Mouse (Mus musculus): ENCODE data around the gene Cdh1. TPM values are rescaled to one million over a fixed set of nuclear protein-coding genes. Genes with fewer than 3 reads are reported as not detected.

The Cdh1 gene
- total RNA-seq, 2 experiments from 2014 or later: 0.20 to 0.48 TPM

DNA sequence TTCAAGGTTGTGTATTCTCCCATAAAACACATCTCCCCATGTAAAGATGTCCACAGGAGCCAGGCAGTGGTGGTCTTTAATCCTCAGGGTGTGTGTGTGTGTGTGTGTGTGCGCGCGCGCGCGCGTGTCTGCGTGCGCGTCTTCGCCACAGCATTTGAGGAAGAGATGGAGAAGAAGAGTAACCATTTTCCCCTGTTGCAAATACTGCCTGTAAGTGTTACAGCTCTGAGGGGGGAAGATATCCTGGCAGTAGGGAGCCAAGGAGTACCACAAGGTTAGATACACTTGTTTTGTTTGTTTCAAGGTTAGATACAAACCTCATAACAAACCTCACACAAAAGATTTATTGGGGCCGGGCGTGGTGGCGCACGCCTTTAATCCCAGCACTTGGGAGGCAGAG is 71.2 kb downstream of the Cdh1 start:
- no peak for DNase-seq

- no peak for DNase-seq
These were observed 71.7 kb downstream of the Cdh1 start for GRCm38 (mm10) chr8:106674894-106675293.

- DNase-seq: peak; percentile 87 to 88
These were observed 80.0 kb downstream of the Cdh1 start, which contains the start of gene Tango6 for GRCm38 (mm10) chr8:106682971-106683668. TSS of gene Tango6 (plus strand) at chr8:106683068.

DNA sequence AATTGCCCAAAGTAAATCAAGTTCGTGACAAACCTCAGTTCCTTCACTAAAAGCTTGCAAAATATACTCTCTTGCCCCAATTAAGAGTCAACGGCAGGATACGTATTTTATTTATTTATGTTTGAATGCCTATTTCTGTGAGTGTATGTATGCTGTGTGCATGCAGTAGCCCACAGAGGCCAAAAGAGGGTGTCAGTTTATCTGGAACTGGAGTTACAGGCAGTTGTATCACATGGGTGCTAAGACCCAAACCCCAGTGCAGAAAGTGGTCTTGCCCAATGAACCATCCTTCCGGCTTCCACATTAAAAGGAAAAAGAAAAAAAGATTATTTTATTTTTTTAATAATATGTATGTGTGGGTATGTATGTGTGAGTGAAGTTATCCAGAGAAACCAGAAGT is 81.2 kb downstream of the Cdh1 start:
- no peak for DNase-seq

DNA sequence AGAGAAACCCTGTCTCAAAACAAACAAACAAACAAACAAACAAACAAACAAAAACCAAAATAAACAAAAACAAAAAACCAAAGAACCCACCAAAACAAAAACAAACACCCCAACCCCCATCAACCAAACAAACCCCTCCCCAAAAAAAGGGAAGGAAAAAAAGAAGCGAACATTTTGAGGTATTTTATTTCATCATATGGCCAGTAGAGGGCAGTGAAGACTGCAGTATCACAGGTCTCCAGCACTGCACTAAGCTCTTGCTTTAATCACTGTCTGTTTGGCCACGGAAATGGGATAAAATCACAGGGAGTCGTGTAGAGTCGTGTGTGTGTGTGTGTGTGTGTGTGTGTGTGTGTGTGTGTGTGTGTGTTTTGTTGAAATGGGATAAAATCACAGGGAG is 84.3 kb downstream of the Cdh1 start:
- DNase-seq: no peak

DNA sequence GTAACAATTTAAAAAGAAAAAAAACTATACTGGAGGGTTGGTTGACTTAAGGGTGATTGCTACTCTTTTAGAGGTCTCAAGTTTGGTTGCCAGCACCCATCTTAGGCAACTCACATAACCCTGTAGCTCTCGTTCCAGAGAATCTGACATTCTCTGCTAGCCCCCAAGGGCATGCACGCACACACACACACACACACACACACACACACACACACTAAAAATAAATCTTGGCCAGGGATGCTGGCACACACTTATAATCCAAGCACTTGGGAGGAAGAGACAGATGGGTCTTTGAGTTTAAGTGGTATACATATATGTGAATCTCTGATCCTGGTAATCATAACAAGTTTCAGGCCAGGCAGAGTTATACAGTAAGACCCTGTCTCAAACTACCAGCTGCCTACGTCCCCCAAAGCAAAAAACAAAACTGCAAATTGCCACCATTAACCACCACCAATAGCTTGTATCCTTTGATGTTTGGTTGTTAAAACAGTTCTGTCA is 94.6 kb downstream of the Cdh1 start:
- no peak for DNase-seq

- peak; percentile 42 to 52 for DNase-seq
These were observed 96.4 kb downstream of the Cdh1 start for GRCm38 (mm10) chr8:106699588-106699987.

DNA sequence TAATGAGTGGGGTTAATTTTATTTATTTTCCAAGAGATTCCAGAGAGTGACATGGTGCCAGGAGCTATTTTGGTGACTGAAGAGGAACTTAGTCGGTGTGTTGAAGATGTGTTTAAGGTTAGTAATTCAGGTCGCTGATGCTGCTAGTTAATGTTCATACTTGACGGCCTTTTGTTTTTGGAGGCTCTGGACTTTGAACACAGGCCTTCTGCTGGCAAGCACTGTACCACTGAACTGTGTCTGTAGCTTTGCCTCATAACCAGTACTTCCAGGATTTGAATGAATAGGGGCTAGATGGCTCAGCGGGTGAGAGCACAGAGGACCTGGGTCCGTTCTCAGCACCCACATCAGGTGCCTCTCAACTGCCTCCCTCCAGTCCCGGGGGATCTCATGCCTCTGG is 97.0 kb downstream of the Cdh1 start:
- DNase-seq: no peak

- DNase-seq: no peak
These were observed 98.2 kb downstream of the Cdh1 start for GRCm38 (mm10) chr8:106701360-106701759.

DNA sequence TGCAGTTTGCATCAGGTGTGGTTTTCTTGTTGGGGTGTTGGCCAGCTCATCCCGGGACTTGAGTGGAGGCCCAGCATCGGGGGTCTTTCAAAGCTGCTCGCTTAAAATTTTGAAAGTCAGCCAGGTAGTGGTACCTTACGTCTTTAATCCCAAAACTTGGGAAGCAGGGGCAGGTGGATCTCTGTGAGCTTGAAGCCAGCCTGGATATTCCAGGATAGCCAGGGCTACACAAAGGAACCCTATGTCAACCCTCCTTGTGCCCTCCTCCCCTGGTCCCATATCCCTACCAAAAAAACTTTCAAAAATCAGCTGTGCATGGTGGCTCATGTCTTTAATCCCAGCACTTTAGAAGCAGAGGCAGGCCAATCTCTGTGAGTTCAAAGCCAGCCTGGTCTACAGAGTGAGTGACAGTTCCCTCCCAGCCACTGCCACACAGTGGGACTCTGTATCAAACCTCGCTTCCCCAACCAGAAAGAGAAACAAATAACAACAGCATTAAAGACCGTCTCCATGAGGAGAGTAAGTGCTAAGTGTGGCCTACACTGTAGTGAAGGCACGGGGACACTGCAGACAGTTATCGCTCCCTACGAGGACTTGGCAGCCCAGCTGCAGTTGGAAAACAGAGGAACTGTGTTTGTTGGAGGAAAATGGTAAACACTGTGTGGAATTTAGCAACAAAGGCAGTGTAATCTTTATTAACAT is 101.2 kb downstream of the Cdh1 start:
- DNase-seq: no peak

- peak; percentile 8 to 15 for DNase-seq
These were observed 101.8 kb downstream of the Cdh1 start for GRCm38 (mm10) chr8:106704901-106705321.

DNA sequence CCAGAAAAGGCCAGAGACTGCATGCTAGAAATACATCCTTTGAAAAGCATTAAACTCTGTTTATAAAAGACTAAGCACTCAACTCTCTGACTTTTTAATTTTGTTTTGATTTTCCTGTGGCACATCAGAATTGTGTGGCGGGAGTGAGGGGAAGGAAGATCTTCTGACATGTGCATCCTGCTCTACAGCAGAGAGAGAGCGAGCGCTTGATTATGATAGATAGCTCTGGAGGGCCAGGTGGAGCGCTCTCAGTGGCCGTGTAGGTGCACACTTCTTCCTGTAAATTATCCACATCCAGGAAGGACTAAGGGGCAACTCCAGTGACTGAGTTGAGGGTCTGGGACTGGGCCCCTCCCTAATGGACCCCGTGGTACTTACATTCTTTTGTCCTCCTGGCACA is 103.0 kb downstream of the Cdh1 start:
- no peak for DNase-seq

DNA sequence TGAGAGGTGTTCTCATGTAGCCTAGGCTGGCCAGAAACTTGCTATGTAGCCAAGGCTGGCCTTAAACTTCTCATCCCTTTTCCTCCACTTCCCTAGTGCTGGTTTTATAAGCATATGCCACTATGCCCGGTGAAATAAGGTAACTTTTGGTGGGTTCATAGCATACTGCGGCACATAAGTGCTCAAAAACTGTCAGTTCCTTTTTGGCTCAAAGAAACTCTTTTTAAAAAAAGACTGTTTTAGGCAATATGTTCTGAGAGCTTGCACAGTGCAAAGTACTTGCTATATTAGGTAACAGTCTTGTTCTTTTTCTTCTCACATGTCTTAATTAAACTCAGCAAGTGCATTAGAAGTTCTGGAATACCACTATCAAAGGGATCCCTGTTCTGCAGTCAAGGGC is 106.9 kb downstream of the Cdh1 start:
- no peak for DNase-seq

DNA sequence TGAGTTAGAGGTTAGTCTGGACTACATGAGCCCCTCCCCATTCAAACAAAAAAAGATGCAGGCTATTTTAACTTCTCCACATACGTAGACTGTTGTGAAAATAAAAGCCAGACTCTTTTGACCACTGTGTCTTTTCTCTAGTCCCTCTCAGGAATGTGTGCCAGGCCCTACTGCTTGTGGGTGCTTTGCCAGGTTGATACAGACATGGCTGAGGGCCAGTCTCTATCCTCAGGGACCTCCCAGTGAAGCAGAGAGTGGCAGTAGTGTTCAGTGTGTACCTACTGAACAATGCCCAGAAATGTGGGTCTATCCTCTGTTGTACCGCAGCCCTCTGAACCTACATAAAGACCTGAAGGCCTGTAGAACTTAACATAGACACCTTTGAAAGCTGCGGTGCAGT is 109.3 kb downstream of the Cdh1 start:
- no peak for DNase-seq

DNA sequence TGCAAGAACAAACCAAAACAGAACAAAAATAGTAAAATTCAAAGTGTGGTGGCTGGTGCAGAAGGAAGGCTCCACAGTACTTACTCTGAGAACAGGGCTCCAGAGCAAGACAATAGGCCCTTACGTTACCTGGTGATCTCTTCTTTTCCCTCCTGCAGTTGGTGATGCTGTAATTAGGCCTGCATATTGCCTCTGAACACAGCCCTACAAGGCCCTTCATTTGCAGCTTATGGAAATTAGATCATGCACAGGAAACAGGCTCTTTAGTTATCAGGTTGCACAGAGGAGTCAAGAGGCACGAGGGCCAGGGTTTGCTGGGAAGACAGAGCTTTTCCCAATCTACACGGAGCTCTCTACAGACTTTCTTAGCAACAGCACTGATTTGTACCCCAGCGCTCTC is 111.1 kb downstream of the Cdh1 start:
- no peak for DNase-seq

GRCm38 (mm10) chr8:106718091-106718500 is 114.9 kb downstream of the Cdh1 start:
- DNase-seq: peak; percentile 77 to 82

Other genes starting within 250 kb of the Cdh1 start
- 10 to 100 TPM; 12.6 to 14.0 TPM for gene Zfp90, start 188.0 kb upstream of the Cdh1 start, total RNA-seq (2021)
- gene 6030452D12Rik, start 102.8 kb upstream of the Cdh1 start, total RNA-seq (2021): not detected
- under 1 TPM; 0.07 to 0.35 TPM for gene Cdh3, start 92.5 kb upstream of the Cdh1 start, total RNA-seq (2021)
- 10 to 100 TPM; 86.3 to 90.8 TPM for gene Gm10073, start 29.9 kb upstream of the Cdh1 start, total RNA-seq (2021)
- gene Tango6, start 79.7 kb downstream of the Cdh1 start, total RNA-seq (2021): 1 to 10 TPM; 6.4 to 6.6 TPM